Mouse (Mus musculus): Measurements from ENCODE around the gene Bbs9.

The Bbs9 gene

GRCm38 (mm10) chr9:22532810-22533447 is 57.4 kb downstream of the Bbs9 start:
- peak; percentile 39 for DNase-seq (ENCODE audit: low read depth, low spot score)

- DNase-seq (ENCODE audit: low read depth, low spot score), result no peak
Observed at GRCm38 (mm10) chr9:22537767-22538373, 62.4 kb downstream of the Bbs9 start.

GRCm38 (mm10) chr9:22539546-22539945 is 64.0 kb downstream of the Bbs9 start:
- DNase-seq (ENCODE audit: low read depth, low spot score), result no peak

GRCm38 (mm10) chr9:22541130-22541529 is 65.6 kb downstream of the Bbs9 start:
- no peak for DNase-seq (ENCODE audit: low read depth, low spot score)

GRCm38 (mm10) chr9:22543467-22543866 is 68.0 kb downstream of the Bbs9 start:
- no peak for DNase-seq (ENCODE audit: low read depth, low spot score)

- no peak for DNase-seq (ENCODE audit: low read depth, low spot score)
Observed at GRCm38 (mm10) chr9:22544349-22545341, 69.1 kb downstream of the Bbs9 start.

- no peak for DNase-seq (ENCODE audit: low read depth, low spot score)
Observed at GRCm38 (mm10) chr9:22551273-22551672, 75.8 kb downstream of the Bbs9 start.

GRCm38 (mm10) chr9:22556076-22556475 is 80.6 kb downstream of the Bbs9 start:
- DNase-seq (ENCODE audit: low read depth, low spot score), result no peak

GRCm38 (mm10) chr9:22557467-22557866 is 82.0 kb downstream of the Bbs9 start:
- DNase-seq (ENCODE audit: low read depth, low spot score), result peak; percentile 47

GRCm38 (mm10) chr9:22563612-22564347 is 88.3 kb downstream of the Bbs9 start:
- no peak for DNase-seq (ENCODE audit: low read depth, low spot score)

- DNase-seq (ENCODE audit: low read depth, low spot score), result no peak
Observed at GRCm38 (mm10) chr9:22567726-22568125, 92.2 kb downstream of the Bbs9 start.

GRCm38 (mm10) chr9:22576426-22577139 is 101.1 kb downstream of the Bbs9 start:
- DNase-seq (ENCODE audit: low read depth, low spot score), result no peak

- no peak for DNase-seq (ENCODE audit: low read depth, low spot score)
Observed at GRCm38 (mm10) chr9:22578266-22578665, 102.8 kb downstream of the Bbs9 start.

GRCm38 (mm10) chr9:22584221-22584620 is 108.7 kb downstream of the Bbs9 start:
- no peak for DNase-seq (ENCODE audit: low read depth, low spot score)

GRCm38 (mm10) chr9:22593032-22593431 is 117.5 kb downstream of the Bbs9 start:
- DNase-seq (ENCODE audit: low read depth, low spot score), result no peak

- DNase-seq (ENCODE audit: low read depth, low spot score), result no peak
Observed at GRCm38 (mm10) chr9:22596650-22597049, 121.1 kb downstream of the Bbs9 start.

- no peak for DNase-seq (ENCODE audit: low read depth, low spot score)
Observed at GRCm38 (mm10) chr9:22613271-22613824, 137.8 kb downstream of the Bbs9 start.

GRCm38 (mm10) chr9:22619245-22619644 is 143.7 kb downstream of the Bbs9 start:
- no peak for DNase-seq (ENCODE audit: low read depth, low spot score)

- peak; percentile 34 for DNase-seq (ENCODE audit: low read depth, low spot score)
Observed at GRCm38 (mm10) chr9:22624966-22625365, 149.5 kb downstream of the Bbs9 start.

GRCm38 (mm10) chr9:22626014-22626413 is 150.5 kb downstream of the Bbs9 start:
- no peak for DNase-seq (ENCODE audit: low read depth, low spot score)

GRCm38 (mm10) chr9:22627912-22628311 is 152.4 kb downstream of the Bbs9 start:
- DNase-seq (ENCODE audit: low read depth, low spot score), result no peak
